Mouse (Mus musculus): ENCODE data around the gene Zfp13. TPM values are rescaled to one million over a fixed set of nuclear protein-coding genes. Genes with fewer than 3 reads are reported as not detected.
"Not testable (repeated sequence)": the region's sequence is repeated elsewhere in the genome, so short reads cannot be mapped to it uniquely, and the experiment has no call there.

Gene Zfp13
- polyA plus RNA-seq, 1 experiment, result 9.2 TPM

DNA sequence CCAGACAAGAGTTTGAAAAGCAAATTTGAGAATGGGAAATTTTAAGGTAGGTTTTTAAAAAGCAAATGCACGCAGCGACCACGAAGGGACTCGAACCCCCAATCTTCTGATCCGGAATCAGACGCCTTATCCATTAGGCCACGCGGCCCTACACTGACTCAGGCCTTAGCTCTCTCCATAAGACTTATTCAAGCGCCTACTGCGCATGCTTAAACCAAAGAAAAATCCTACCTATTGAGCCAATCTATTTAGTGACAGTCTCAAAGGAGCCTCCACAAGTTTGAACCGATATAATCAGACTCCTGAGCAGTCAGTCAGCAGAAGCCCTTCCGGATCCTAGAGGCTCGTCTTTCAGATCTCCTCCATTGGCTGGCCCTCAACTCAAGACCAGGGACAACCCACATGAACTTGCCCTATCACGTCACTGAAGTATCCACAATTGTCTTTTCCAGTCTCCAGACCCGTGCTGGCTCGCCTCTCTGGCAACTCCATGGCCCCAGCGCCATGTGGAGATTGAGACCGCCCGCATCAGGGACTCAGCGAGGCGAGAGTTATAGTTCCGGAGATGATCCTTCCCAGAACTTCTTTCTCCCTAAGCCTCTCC, 49.0 kb downstream of the Zfp13 start:
- DNase-seq (ENCODE audit: low spot score), result peak; percentile 95

DNA sequence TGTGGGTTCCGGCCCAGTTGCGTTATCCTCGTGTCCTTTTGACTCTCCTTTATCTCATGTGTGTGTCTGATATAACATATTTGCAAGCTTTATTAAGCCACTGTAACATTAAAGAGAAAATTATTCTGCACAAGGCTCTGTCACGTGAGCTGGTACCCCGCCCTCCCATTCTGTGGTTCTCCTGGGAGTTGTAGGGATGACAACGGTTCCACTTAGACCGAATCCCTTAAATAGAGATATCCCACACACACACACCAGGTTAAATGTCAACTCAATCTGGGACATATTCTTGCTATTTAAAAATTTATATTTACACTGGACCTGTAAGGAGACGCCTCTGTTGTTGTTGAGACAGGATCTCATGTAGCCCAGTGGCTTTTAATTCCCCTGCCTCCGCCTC, 49.8 kb downstream of the Zfp13 start:
- DNase-seq (ENCODE audit: low spot score), result no peak

DNA sequence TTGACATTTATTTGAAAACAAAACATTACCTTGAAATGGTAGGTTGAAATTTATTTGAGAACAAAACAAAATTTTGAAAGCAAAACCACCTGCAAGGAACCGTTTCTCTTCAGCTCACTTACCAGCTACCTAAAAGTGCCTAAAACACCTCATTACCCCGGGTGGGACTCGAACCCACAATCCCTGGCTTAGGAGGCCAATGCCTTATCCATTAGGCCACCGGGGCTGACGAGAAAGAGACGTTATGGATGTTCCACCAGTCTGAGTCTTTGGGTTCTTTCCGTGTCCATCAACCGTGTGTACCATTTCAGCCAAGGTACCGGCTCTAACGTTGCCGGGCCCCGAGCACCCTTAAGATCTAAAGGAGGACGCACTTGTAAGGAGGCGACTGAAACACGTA, 50.7 kb downstream of the Zfp13 start:
- DNase-seq (ENCODE audit: low spot score), result peak; percentile 76

DNA sequence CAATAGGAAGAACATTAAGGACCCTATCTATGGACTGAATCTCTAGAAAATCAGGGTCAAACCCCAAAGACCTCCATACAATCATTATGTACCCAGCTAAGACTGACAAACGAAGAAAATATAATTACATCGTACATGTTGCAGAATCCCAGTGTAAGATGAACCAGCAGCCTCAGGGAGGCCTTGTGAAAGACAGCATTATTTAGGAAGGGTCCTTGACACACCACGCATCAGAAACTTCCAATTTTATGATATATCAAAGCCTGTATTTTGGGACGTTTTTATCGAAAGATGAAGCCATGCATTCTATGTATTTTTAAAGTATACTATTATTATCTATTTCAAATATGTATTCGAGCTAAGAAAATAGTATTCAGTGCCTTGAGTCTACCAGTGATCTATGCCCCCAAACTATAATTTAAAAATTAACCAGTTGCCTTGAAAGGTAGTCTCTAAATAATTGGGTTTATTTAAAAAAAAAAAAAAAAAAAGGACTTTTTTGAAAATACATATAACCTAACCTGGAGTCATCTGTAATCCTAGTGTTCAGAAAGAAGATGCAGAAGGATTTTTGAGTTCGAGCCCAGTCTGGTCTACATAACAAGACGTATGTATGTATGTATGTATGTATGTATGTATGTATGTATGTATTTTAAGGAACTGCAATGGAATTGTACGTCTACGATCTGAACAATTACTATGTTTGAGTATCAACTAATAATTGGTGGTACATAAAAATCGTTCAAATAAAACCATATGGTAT, 51.4 kb downstream of the Zfp13 start:
- DNase-seq (ENCODE audit: low spot score), result no peak

DNA sequence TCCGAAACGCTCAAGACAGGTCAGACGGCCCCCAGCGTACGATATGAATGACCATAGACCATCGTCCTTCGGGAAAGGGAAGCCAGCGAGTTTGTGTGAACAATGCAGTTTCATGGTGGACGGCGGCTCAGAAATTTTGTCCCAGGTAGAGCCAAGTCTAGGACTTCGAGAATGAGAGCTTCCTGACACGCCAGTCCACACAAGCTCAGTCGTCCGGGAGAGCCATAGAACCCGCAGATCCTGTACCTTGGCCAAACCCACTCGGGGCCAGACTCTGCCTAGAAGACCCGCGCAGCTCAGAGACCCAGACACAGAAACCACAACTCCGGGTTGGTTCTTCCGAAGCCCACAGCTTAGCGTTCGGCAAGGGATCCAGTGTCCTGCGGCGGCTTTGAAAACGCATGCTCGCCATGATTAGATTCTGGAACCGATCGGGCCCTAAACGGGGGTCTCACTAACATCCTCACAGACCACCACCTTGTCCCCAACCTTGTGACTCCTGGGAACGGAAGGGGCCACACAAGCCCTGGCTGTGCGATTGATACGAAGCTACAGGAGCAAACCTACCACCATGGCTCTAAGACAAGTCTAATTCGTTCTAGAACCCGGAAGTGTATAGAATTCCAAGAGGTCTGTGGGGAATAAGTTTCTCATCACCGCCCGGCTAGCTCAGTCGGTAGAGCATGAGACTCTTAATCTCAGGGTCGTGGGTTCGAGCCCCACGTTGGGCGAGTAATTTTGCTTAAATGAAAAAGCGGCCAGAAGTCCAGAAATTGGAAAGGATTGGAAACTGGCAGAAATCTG, 52.4 kb downstream of the Zfp13 start:
- peak; percentile 79 for DNase-seq (ENCODE audit: low spot score)

DNA sequence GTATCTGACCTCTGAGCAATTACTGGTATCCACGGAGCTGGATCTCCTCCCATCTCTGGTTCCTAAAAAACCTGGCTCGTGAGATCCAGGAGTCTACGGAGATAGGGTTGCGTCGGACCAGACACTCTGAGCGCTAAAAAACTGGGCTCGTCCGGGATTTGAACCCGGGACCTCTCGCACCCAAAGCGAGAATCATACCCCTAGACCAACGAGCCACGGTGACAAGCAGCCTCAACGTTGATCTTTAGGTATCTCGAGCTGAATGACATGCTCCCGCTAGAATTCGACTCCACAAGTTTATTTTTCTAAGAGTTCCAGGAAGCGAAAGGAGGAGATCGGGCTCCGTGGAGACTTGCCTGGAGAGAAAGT, 53.0 kb downstream of the Zfp13 start:
- no peak for DNase-seq (ENCODE audit: low spot score)

DNA sequence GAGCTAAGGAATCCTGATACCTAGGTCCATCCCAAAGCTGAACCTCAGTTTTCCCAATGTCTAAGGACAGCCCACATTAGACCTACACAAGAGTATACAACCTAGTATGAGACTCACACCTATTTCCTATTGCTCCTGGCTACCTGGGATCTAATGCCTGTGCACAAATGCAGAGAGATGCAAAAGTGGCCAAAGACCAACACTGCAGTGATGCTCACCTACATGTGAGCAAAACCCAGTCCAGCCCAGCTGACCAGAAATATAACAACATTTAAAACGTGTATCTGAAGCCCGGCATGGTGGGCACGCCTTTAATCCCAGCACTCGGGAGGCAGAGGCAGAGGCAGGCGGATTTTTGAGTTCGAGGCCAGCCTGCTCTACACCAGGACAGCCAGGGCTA, 53.4 kb downstream of the Zfp13 start:
- DNase-seq (ENCODE audit: low spot score), result no peak

DNA sequence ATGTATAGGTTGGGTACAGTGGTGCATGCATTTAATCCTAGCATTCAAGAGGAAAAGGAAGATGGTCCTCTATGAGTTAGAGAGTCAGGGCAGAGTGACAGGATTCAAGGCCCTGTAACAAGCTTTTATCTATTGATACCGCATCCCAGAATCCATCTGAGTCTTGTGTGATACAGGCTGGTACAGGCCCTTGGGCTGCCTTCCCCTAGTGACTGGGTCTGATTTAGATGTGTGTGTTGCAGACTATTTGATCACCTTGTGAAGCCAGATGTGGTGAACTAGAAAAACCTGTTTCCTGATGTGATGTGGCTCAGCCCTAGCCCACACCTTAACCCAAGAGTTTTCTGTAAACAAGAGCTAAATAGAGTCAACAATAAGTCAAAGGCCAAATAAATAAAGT, 54.5 kb downstream of the Zfp13 start:
- no peak for DNase-seq (ENCODE audit: low spot score)

DNA sequence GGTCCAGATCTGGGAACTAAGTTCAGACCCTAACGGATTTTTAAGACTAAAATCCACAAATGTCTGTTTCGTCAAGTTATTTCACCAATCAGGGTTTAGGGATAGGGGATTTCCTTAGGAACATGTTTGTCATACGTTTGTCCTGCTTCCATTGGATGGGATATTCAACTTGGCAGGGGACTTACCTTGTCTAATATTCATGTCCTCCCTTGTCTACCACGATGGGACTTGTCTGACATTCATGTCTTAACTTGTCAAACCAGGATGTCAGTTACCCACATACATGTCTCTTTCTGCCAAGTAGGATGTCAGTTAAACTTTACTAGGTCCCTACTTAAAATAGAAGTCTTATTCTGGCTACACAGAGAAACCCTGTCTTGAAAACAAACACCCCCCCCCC, 55.3 kb downstream of the Zfp13 start:
- DNase-seq (ENCODE audit: low spot score), result no peak

DNA sequence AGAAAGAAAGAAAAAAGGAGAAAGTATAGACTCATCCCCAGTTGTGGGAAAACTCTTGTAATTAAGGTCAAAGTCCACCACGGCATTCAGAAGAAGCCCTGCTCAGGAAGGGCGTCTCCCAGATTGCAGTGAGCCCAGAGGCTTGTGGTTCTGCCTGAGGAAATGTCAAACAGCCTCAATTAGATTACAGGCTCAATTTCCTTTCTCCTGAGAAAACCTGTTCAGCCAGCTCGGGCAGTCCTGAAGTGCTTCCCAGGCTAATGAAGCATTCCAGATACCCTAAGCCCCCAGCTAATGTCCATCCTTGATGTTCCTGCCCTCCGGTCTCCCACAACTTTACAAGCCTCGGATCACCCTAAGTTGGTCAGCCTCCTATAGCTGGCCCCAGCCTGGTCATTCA, 56.0 kb downstream of the Zfp13 start:
- DNase-seq (ENCODE audit: low spot score), result no peak

DNA sequence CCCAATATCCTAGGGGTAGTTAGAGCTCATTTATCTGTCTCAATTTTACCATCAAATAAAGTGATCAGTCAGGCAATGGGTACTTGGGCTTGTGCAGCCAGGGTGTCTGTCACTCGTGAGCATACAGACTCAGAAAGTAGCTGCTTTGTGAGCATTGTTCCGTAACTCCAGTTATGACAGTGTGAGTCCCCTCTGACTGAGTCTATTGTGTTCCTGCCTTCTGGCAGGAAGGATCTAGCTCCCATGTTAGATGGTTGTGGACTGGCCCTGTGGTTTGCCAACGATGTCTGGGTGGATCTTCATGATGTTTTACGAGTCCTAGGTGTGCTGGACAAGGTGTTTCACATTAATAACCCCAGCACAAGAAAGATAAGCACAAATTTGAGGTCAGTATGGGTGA, 56.5 kb downstream of the Zfp13 start:
- DNase-seq (ENCODE audit: low spot score), result no peak

DNA sequence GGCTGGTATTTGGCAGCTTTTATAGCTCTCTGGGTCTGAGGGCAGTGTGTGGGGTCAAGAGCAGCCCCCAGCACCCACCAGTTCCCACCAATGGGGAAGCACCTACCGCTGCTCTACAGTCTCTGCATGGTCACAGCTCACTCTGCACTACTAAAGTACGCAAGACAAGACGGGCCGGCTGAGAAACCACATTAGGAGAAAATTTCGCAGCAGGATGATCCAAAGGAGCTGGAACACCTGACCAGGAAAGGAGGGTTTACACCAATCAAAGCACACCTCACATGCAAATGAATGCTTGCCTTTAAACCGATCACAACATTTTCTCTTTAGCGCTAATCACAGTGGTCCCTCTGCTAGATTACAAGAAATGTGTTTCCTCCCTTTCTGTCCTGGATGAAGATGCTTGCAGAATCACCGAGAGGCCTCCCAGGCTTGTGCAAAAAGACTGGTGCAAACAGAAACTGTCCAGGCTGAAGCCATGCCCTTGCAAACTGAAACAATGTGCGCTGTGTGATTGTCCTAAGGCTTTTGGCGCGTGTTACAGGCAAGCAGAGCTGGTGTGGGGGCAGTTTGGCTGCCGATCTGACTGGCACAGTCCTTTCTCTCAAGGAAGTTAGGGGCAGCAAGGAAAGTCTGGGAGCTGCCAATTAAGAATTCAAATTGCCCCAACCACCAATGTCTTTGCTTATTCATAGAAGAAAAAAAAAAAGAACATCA, 57.1 kb downstream of the Zfp13 start:
- no peak for DNase-seq (ENCODE audit: low spot score)

DNA sequence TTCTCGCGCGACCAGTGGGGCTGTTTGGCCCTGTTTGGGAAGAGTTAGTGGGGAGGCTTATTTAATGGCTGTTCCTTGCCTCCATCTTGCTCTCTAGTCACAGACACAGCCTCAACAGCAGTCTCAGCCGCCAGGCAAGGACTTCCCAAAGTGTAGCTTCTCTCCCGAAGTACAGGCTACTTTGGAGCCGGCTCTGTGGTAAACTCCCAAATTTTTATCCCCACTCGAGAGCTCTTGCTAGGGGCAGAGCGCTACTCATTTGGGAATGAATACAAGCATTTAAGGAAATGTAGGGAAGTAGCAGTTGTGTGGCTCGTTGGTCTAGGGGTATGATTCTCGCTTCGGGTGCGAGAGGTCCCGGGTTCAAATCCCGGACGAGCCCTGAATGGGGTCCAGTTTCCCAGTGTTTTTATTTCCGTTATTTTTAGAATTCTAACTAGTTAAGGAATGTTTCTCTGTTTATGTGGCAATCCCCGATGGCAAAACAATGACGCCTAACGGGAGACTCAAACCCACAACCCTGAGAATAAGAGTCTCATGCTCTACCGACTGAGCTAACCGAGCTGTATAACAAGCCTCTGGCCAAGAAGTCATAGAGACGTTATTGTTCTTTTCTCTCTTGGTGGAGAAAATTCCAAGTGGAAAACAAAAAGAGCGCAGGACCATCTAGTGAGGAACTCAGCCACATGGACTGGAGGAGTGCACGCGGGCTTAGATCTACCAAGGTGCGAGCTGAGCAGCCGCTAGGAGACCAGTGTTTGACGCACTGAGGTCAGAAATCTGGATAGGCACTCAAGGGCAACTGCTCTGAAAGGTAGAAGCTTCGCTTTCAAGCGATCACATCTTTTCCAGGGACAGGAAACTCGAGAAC, 58.4 kb downstream of the Zfp13 start:
- no peak for DNase-seq (ENCODE audit: low spot score)

DNA sequence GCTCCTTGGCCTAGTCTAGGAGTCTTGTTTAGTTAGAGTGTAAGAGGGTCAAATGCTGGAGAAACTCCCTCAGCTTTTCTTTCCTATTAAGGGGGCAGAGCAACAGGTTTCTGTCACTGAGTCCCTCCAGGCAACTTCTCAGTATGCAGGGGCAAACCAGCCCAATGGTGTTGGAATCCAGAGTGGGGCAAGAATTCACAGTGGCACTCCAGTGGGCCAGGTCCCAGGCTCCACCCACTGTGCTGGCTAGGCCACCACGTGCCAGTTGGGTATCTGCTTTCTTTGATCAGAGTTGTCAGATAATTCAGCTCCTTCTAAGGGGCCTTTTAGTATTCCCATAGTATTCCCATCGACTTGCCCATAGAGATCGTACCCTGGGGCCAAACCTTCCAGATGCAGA, 59.2 kb downstream of the Zfp13 start:
- no peak for DNase-seq (ENCODE audit: low spot score)

DNA sequence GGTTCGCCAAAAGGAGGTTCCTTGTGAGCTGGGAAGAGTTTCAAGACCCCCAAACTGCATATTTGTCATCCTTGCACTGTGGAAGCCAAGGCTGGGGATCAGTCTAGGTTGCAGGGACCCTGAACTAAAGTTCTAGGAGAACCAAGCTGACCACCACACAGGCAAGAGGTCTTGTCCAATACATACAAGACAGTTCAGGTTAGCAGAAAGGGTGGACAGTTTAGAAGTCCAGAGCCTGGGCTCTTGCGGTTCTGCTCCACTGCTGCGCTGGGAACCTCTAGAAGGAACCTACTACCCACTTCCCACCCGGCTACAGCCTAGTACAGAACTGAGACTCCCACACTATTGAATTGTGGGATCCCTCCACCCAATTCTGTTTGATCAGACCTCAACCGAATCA, 59.7 kb downstream of the Zfp13 start:
- DNase-seq (ENCODE audit: low spot score), result no peak

DNA sequence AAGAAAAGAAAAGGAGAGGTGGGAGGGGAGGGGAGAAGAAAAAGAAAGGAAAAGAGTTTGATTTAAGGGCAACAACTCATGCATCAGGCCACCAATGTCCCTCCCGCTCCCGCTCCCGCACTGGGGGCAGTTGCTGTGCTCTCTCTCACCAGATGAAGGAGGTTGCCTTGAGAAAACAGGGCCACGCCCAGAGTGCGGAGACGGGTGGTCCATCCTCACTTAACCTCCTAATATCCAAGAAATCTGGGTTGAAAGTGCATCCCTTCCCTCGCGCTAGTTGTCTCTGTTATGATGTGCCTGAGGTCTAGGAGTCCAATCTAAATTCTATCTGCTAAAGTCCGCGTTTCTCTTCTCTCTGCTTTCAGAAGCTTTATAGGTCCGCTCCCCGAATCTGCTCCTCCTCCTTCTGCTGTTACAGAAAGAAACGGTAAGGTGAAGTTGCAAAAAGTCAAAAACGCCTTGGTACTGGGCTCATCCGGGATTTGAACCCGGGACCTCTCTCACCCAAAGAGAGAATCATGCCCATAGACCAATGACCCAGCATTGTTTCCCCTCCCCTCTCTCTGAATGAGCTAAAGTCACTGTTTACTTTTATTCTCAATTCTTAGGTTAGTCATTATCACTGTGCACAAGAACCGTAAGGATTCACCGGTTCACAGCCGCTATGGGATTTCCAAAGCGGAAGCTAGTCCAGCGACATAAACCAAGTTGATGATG, 60.8 kb downstream of the Zfp13 start:
- DNase-seq (ENCODE audit: low spot score), result no peak

DNA sequence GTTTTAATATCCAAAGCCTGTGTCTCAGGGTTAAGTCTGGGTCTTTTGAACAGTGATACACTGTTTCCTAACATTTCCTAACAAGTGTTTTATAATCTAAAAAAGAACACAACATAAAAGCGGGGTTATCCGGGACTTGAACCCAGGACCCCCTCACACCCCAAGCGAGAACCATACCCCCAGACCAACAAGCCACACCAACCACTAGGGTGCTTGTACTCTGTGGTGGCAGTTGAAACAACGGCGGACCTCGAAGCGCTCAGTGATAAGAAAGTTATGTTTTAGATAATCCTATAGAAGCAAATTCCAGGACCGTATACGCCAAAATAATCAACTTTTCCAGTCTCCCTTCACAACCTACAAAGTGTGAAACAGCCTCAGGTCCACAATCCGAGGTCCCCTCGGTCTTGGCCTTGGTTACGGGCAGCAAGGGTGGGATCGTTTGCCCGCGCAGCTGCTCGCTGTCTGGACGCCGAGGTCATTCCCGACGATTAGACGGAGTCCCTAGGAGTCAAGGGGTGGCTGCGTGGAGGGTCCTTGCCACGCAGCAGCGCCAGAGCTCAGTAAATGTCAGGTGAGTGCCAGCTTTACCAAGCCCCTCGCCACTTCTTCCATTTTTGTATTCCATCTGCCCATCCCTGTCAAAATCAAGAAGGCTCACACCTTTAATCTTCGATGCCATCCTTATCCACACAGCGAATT, 61.6 kb downstream of the Zfp13 start:
- no peak for DNase-seq (ENCODE audit: low spot score)

DNA sequence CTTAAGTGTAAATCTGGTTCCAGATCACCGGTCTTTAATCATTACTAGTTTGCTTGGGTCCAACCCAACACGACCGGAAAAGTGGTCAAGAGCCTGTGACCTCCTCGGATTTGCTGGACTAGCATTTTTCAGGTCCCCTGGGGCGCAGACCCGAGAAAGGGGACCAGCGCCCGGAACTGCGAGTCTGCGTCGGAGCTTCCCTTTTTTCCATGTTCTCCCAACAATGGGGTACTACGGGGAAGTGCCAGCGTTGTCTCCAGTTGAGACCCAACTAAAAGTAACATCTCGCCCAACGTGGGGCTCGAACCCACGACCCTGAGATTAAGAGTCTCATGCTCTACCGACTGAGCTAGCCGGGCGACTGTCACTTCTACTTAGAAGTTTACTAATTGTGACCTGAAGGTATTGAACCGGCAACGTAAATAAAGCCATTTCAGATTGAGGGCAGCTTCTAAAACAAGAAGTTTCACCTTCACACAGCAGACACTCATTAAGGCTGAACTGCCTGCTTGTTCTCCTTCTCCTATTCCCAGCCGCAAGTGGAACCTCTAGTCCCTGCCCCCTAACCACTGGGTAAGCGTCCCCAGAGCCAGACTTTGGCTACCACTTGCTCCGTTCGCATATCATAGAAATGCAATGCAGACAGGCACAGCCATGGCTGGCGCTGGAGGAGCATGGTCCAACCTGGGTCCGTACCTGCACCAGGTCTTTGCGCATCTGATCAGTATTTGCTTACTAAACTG, 64.1 kb downstream of the Zfp13 start:
- not testable (repeated sequence) for DNase-seq (ENCODE audit: low spot score)

Data from urinary bladder, adult 2 months (tissue).